Mouse (Mus musculus) MEL (cell line): Measurements from ENCODE around the gene Abhd12b. TPM values are rescaled to one million over a fixed set of nuclear protein-coding genes. Genes with fewer than 3 reads are reported as not detected.

Experiments
- DNase-seq: peaks from one replicate; pipeline ENCODE4 v3.0.0; 2011; ENCODE audit warnings: low read depth, low spot score
- H3K27ac ChIP-seq: 2 replicates; pipeline ENCODE4 v1.5.1; 2012; ENCODE audit warnings: low read depth, mild to moderate bottlenecking, control low read depth, low read length, moderate library complexity; ENCODE audit not compliant: control insufficient read depth
- H3K27me3 ChIP-seq, 2 experiments: fragments of 150-350 bp in 1 of 2; sonication (generic) in 1 of 2; 2 replicates each; pipeline ENCODE4 v1.6.1; 2012; ENCODE audit warnings: low read length in 2 of 2, mild to moderate bottlenecking in 2 of 2, improper control_type of control experiment in 1 of 2, moderate library complexity in 1 of 2; ENCODE audit not compliant: insufficient read depth in 2 of 2, control insufficient read depth in 1 of 2
- H3K36me3 ChIP-seq, 2 experiments: 2 replicates each; pipeline ENCODE4 v1.6.1; 2012 to 2014; ENCODE audit warnings: low read length in 2 of 2, improper control_type of control experiment in 1 of 2, inconsistent platforms in 1 of 2, mild to moderate bottlenecking in 1 of 2; ENCODE audit not compliant: insufficient read depth in 2 of 2, control insufficient read depth in 1 of 2
- H3K4me1 ChIP-seq, 2 experiments: fragments of 150-350 bp in 1 of 2; sonication (generic) in 1 of 2; 2 replicates each; pipeline ENCODE4 v1.6.1; 2012; ENCODE audit warnings: low read length in 2 of 2, improper control_type of control experiment in 1 of 2, mild to moderate bottlenecking in 1 of 2; ENCODE audit not compliant: insufficient read depth in 2 of 2, control insufficient read depth in 1 of 2
- H3K4me3 ChIP-seq, 2 experiments: fragments of 150-350 bp in 1 of 2; sonication (generic) in 1 of 2; 2 replicates each; pipeline ENCODE4 v1.5.1; 2012; ENCODE audit warnings: low read depth in 2 of 2, low read length in 2 of 2, mild to moderate bottlenecking in 2 of 2, moderate library complexity in 2 of 2, control low read depth in 1 of 2, improper control_type of control experiment in 1 of 2; ENCODE audit not compliant: control insufficient read depth in 1 of 2, insufficient read depth in 1 of 2
- H3K79me2 ChIP-seq: 2 replicates; pipeline ENCODE4 v1.6.1; 2012; ENCODE audit warnings: mild to moderate bottlenecking, low read length, moderate library complexity; ENCODE audit not compliant: control insufficient read depth, poor library complexity, insufficient read depth
- H3K9ac ChIP-seq: 2 replicates; pipeline ENCODE4 v1.6.1; 2012; ENCODE audit warnings: low read depth, mild to moderate bottlenecking, control low read depth, low read length, moderate library complexity; ENCODE audit not compliant: control insufficient read depth, poor library complexity, severe bottlenecking
- H3K9me3 ChIP-seq: fragments of 150-350 bp; sonication (generic); replicated peaks from 2 replicates; pipeline ENCODE4 v1.6.1; 2012; ENCODE audit warnings: mild to moderate bottlenecking, low read length, improper control_type of control experiment, moderate library complexity; ENCODE audit not compliant: insufficient read depth
- BHLHE40 ChIP-seq: IDR thresholded peaks from 2 replicates; pipeline ENCODE4 v1.6.1; 2012; ENCODE audit warnings: low read depth, mild to moderate bottlenecking, inconsistent platforms, low read length, improper control_type of control experiment, borderline replicate concordance
- CHD1 ChIP-seq: IDR thresholded peaks from 2 replicates; pipeline ENCODE4 v1.6.1; 2012; ENCODE audit warnings: low read depth, mild to moderate bottlenecking, inconsistent platforms, low read length, improper control_type of control experiment
- CTCF ChIP-seq, 3 experiments: IDR thresholded peaks in 2 of 3; conservative IDR thresholded peaks in 1 of 3; 2 replicates each; pipeline ENCODE4 v1.5.1; 2011 to 2012; ENCODE audit warnings: low read length in 3 of 3, low read depth in 2 of 3, mild to moderate bottlenecking in 2 of 3, improper control_type of control experiment in 1 of 3, inconsistent platforms in 1 of 3, mixed read lengths in 1 of 3, moderate library complexity in 1 of 3; ENCODE audit not compliant: control insufficient read depth in 1 of 3, insufficient read depth in 1 of 3, poor library complexity in 1 of 3, severe bottlenecking in 1 of 3
- ELF1 ChIP-seq: IDR thresholded peaks from 2 replicates; pipeline ENCODE4 v1.6.1; 2014; ENCODE audit warnings: low read depth, mild to moderate bottlenecking, inconsistent platforms, low read length, improper control_type of control experiment, moderate library complexity
- EP300 ChIP-seq, 2 experiments: IDR thresholded peaks; 2 replicates each; pipeline ENCODE4 v1.6.1; 2011; ENCODE audit warnings: improper control_type of control experiment in 2 of 2, low read length in 2 of 2, low read depth in 1 of 2, mild to moderate bottlenecking in 1 of 2
- ETS1 ChIP-seq: IDR thresholded peaks from 2 replicates; pipeline ENCODE4 v1.6.1; 2012; ENCODE audit warnings: low read depth, mild to moderate bottlenecking, inconsistent platforms, low read length, improper control_type of control experiment, moderate library complexity
- MXI1 ChIP-seq: IDR thresholded peaks from 2 replicates; pipeline ENCODE4 v1.6.1; 2011; ENCODE audit warnings: mild to moderate bottlenecking, low read depth, low read length, improper control_type of control experiment
- MYB ChIP-seq: IDR thresholded peaks from 2 replicates; pipeline ENCODE4 v1.6.1; 2011; ENCODE audit warnings: mild to moderate bottlenecking, low read depth, low read length, improper control_type of control experiment
- MYC ChIP-seq: IDR thresholded peaks from 2 replicates; pipeline ENCODE4 v1.6.1; 2011; ENCODE audit warnings: low read depth, mild to moderate bottlenecking, low read length, improper control_type of control experiment, moderate library complexity
- POLR2A ChIP-seq, 2 experiments: IDR thresholded peaks; 2 replicates each; pipeline ENCODE4 v1.6.1; 2011 to 2012; ENCODE audit warnings: low read length in 2 of 2, mild to moderate bottlenecking in 2 of 2, control low read depth in 1 of 2, improper control_type of control experiment in 1 of 2, low read depth in 1 of 2, moderate library complexity in 1 of 2; ENCODE audit not compliant: control insufficient read depth in 1 of 2, insufficient read depth in 1 of 2, poor library complexity in 1 of 2
- POLR2AphosphoS5 ChIP-seq: IDR thresholded peaks from 2 replicates; pipeline ENCODE4 v1.6.1; 2012; ENCODE audit warnings: low read depth, borderline replicate concordance, mild to moderate bottlenecking, inconsistent platforms, low read length, moderate library complexity, mixed read lengths
- RAD21 ChIP-seq: IDR thresholded peaks from 2 replicates; pipeline ENCODE4 v1.6.1; 2011; ENCODE audit warnings: mild to moderate bottlenecking, low read depth, low read length, improper control_type of control experiment
- RCOR1 ChIP-seq: IDR thresholded peaks from 2 replicates; pipeline ENCODE4 v1.6.1; 2012; ENCODE audit warnings: low read depth, mild to moderate bottlenecking, inconsistent platforms, low read length, improper control_type of control experiment
- SMC3 ChIP-seq: IDR thresholded peaks from 2 replicates; pipeline ENCODE4 v1.6.1; 2011; ENCODE audit warnings: low read depth, low read length, improper control_type of control experiment
- TAL1 ChIP-seq: IDR thresholded peaks from 2 replicates; pipeline ENCODE4 v1.6.1; 2012; ENCODE audit warnings: mild to moderate bottlenecking, inconsistent platforms, low read length, moderate library complexity, mixed read lengths
- TBP ChIP-seq: IDR thresholded peaks from 2 replicates; pipeline ENCODE4 v1.8.0; 2011; ENCODE audit warnings: low read depth, low read length, improper control_type of control experiment
- TCF12 ChIP-seq: IDR thresholded peaks from 2 replicates; pipeline ENCODE4 v1.6.1; 2014; ENCODE audit warnings: low read depth, mild to moderate bottlenecking, inconsistent platforms, low read length, improper control_type of control experiment, moderate library complexity
- USF1 ChIP-seq: IDR thresholded peaks from 2 replicates; pipeline ENCODE4 v1.6.1; 2014; ENCODE audit warnings: low read depth, mild to moderate bottlenecking, inconsistent platforms, low read length, improper control_type of control experiment, moderate library complexity
- USF2 ChIP-seq, 2 experiments: IDR thresholded peaks; 2 replicates each; pipeline ENCODE4 v1.6.1; 2011 to 2012; ENCODE audit warnings: improper control_type of control experiment in 2 of 2, low read length in 2 of 2, borderline replicate concordance in 1 of 2, inconsistent platforms in 1 of 2, low read depth in 1 of 2, mild to moderate bottlenecking in 1 of 2; ENCODE audit not compliant: insufficient read depth in 1 of 2
- ZC3H11A ChIP-seq: IDR thresholded peaks from 2 replicates; pipeline ENCODE4 v1.6.1; 2012; ENCODE audit warnings: low read depth, mild to moderate bottlenecking, inconsistent platforms, low read length, improper control_type of control experiment
- polyA plus RNA-seq, 2 experiments: library from polyadenylated mRNA; stranded (reverse) in 1 of 2; unstranded in 1 of 2; fragments of >175 nt in 1 of 2; fragments of >200 nt in 1 of 2; gene quantifications; 2 replicates each; pipeline versions ENCODE4 v1.2.1 to v1.2.4; 2012; ENCODE audit warnings: low replicate concordance in 2 of 2, low read depth in 1 of 2; ENCODE audit not compliant: insufficient read length in 2 of 2, insufficient read depth in 1 of 2, missing spikeins in 1 of 2
- total RNA-seq: library from RNA; depleted of rRNA; stranded (reverse); fragments of 300-350 nt; gene quantifications from 2 replicates; pipeline ENCODE4 v1.2.3, GENCODE M21; 2012

Gene Abhd12b
- total and polyA plus RNA-seq, 3 experiments: not detected

- Histone ChIP-seq H3K4me1 (no peaks in the 10 kb centered on the region), H3K79me2 (no peaks in the 10 kb centered on the region), H3K9ac (no peak overlapping the region), H3K27me3 (no peaks in the 10 kb centered on the region), H3K27ac (no peak overlapping the region), H3K9me3 (no peaks in the 10 kb centered on the region), H3K36me3 (no peaks in the 10 kb centered on the region; a peak in 1 of 4 replicates), H3K4me3 (no peak overlapping the region)
- no peak for DNase-seq
- TF ChIP-seq TCF12 (no peak), USF1 (no peak), MYC (no peak), CTCF (IDR thresholded peaks at IDR 0.05 in 2 of 3, conservative IDR thresholded peaks at IDR 0.05 in 1 of 3; ENCODE audit: control insufficient read depth in 1 of 3, insufficient read depth in 1 of 3, low read depth in 2 of 3, low read length in 3 of 3, poor library complexity in 1 of 3, severe bottlenecking in 1 of 3) (no peak), TAL1 (no peak), BHLHE40 (no peak), SMC3 (no peak), ZC3H11A (no peak), TBP (no peak), ETS1 (no peak)
Measured at GRCm38 (mm10) chr12:70208214-70208613, 54.3 kb downstream of the Abhd12b start.

DNA sequence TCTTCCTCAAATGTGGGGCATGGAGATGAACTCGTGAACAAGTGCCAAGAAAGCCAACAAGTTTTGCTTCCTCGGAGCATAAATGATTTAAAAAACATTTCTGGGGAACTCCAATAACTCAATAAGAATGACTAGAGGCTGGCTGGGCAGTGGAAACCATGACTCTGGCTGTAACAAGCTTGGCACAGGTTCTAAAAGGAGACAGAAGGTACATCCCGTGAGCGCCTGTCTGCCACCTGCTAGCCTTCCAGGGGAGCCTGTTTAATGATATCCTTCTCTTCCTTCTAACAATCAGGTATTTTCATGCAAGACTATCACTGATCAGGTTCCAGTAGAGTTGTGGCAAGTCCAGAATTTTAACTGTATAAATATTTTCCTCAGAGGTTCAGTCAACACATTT, 58.6 kb downstream of the Abhd12b start:
- H3K4me1 ChIP-seq: no peaks in the 10 kb centered on the region
- no peak for DNase-seq
- no peaks in the 10 kb centered on the region for H3K79me2 ChIP-seq
- no peak overlapping the region for H3K27ac ChIP-seq
- H3K27me3 ChIP-seq: no peaks in the 10 kb centered on the region
- no peaks in the 10 kb centered on the region for H3K9me3 ChIP-seq
- H3K36me3 ChIP-seq: no peaks in the 10 kb centered on the region; a peak in 1 of 4 replicates
- no peak overlapping the region for H3K4me3 ChIP-seq
- H3K9ac ChIP-seq: no peak overlapping the region
- no peak for TF ChIP-seq POLR2AphosphoS5
- no peak for TF ChIP-seq RCOR1
- TF ChIP-seq CHD1: no peak
- no peak for TF ChIP-seq USF2 (IDR thresholded peaks at IDR 0.05; ENCODE audit: borderline replicate concordance in 1 of 2, insufficient read depth in 1 of 2, low read depth in 1 of 2, low read length in 2 of 2)
- TF ChIP-seq RAD21: no peak
- TF ChIP-seq ELF1: no peak

GRCm38 (mm10) chr12:70213601-70214000, 59.7 kb downstream of the Abhd12b start:
- Histone ChIP-seq H3K36me3 (no peaks in the 10 kb centered on the region; a peak in 1 of 4 replicates), H3K79me2 (no peaks in the 10 kb centered on the region), H3K9ac (no peak overlapping the region)

More at GRCm38 (mm10) chr12:70213601-70214000, 59.7 kb downstream of the Abhd12b start:
- TF ChIP-seq MYB (no peak), MXI1 (no peak), POLR2A (IDR thresholded peaks at IDR 0.05; ENCODE audit: control insufficient read depth in 1 of 2, insufficient read depth in 1 of 2, low read depth in 1 of 2, low read length in 2 of 2, poor library complexity in 1 of 2) (no peak), EP300 (IDR thresholded peaks at IDR 0.05; ENCODE audit: low read depth in 1 of 2, low read length in 2 of 2) (no peak)
- Histone ChIP-seq H3K27ac (no peak overlapping the region), H3K4me1 (no peaks in the 10 kb centered on the region), H3K4me3 (no peak overlapping the region), H3K27me3 (no peaks in the 10 kb centered on the region), H3K9me3 (no peaks in the 10 kb centered on the region)
- DNase-seq: no peak
